In the genomic region with DNA sequence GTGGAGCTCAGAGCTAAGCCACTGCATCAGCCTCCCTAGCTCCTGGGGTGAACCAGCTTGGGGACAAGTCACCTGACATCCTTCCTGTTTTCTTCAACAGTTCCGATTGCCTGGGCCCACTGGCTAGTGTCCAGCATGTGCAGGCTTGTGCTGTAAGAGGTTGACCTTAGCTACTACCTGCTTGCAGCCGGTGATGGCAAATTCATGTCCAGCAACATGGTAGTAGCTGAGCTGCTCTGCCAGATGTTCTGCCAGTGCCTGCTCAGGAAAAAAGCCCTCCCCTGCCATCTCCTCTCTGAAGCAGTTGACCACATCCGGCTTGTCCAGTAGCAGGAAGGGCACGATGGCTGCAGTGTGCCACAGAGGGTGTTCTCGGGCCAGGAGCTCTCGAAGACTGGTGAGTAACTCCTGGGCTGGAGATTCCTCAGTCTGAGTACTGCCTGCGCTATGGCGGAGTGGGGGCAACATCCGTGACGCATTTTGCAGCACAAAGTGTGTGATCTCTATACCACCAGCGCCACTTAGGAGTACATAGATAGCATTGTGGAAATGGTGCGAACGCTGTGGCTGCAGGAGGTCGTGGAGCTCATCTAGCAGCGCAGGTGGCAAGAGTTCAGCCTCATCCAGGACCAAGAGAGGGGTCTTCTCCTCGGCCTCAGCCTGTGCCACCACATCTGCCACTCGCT, we compare ENCODE assay signal across 8 mouse cellular contexts. TPM values are rescaled to one million over a fixed set of nuclear protein-coding genes. Genes with fewer than 3 reads are reported as not detected.
DNase-seq lines count a peak whose midpoint lies in the region; ATAC-seq and TF ChIP-seq lines count a peak whose summit lies in the region.

No protein-coding gene starts in this region.

- TF ChIP-seq CTCF in C2C12 (IDR thresholded peaks at IDR 0.05; ENCODE audit: control insufficient read depth, insufficient read depth, insufficient read length) = no peak

- H3K27ac ChIP-seq in heart, embryonic 15.5 days = peak overlapping the region; percentile 82; the same call in 1 of the 2 replicates

- H3K9me3 ChIP-seq in heart, embryonic 15.5 days (replicated peaks) = no peaks in the 10 kb centered on the region

- no peak overlapping the region for H3K4me3 ChIP-seq in C2C12 (ENCODE audit: insufficient read depth, poor library complexity, severe bottlenecking)
- peak overlapping the region; percentile 47 for H3K4me3 ChIP-seq in heart, embryonic 15.5 days

- H3K27me3 ChIP-seq in C2C12 (ENCODE audit: control insufficient read depth, insufficient read depth, insufficient read length) = no peaks in the 10 kb centered on the region
- peaks cover 21% of the 10 kb centered on the region for H3K27me3 ChIP-seq in heart, embryonic 15.5 days

- intact Hi-C loops in gastrocnemius, postnatal 36 days (cut with DNase I) = loop anchor here (2.0 to 5.0 kb wide), 2 partner anchors 78 to 100 kb away; a partner anchor contains a TSS

- H3K9ac ChIP-seq in heart, embryonic 15.5 days = 0 out of 2 replicates have a peak overlapping the region, but pooled peaks have one; percentile 37

- H3K4me2 ChIP-seq in heart, embryonic 15.5 days = peak overlapping the region; percentile 58

- H3ac ChIP-seq in C2C12 (ENCODE audit: control insufficient read depth, insufficient read length, low read depth) = peak overlapping the region; percentile 14

- peaks cover 3% of the 10 kb centered on the region for H3K79me3 ChIP-seq in C2C12 (ENCODE audit: low read depth)

- H3K4me1 ChIP-seq in heart, embryonic 15.5 days (replicated peaks) = peaks cover 45% of the 10 kb centered on the region

- H3K36me3 ChIP-seq in C2C12 (ENCODE audit: control insufficient read depth, insufficient read depth) = peaks cover 14% of the 10 kb centered on the region
- H3K36me3 ChIP-seq in heart, embryonic 15.5 days = peaks cover 5% of the 10 kb centered on the region; the same call in 1 of the 2 replicates

- no peak for ATAC-seq in heart, embryonic 15.5 days (replicated peaks; ENCODE audit: insufficient number of reproducible peaks, insufficient read depth, low FRiP score, low read depth)

- peak; percentile 65 for DNase-seq in 3134 (ENCODE audit: extremely low read depth, insufficient read length, low spot score)
- peak; percentile 40 to 46 for DNase-seq in lung, postnatal 4 days
- no peak for DNase-seq in cerebellum, postnatal 10 days
- no peak for DNase-seq in frontal cortex, adult 2 months (ENCODE audit: extremely low spot score in 1 of 2, low spot score in 1 of 2)
- no peak for DNase-seq in ovary, postnatal 10 days (ENCODE audit: low spot score)
- DNase-seq in gastrocnemius, postnatal 36 days = no peak

- H3K79me2 ChIP-seq in C2C12 (ENCODE audit: control insufficient read depth, insufficient read depth) = peaks cover 30% of the 10 kb centered on the region

- 73% methylated on average over 17 of the region's 17 CpGs for WGBS in heart, embryonic 15.5 days

TF ChIP-seq in C2C12, 6 proteins besides CTCF, POLR2A, EP300 and RAD21:
- TF ChIP-seq MYOD1 (IDR thresholded peaks at IDR 0.05; ENCODE audit: control insufficient read depth, insufficient read length, low read depth) (no peak), MYOG (IDR thresholded peaks at IDR 0.05; ENCODE audit: control insufficient read depth, extremely low read depth, insufficient read length) (no peak), FOSL1 (IDR thresholded peaks at IDR 0.05; ENCODE audit: insufficient read depth, low read length, poor library complexity, severe bottlenecking) (no peak), MAX (IDR thresholded peaks at IDR 0.05) (no peak), USF1 (IDR thresholded peaks at IDR 0.05; ENCODE audit: low read depth) (no peak), CEBPB (IDR thresholded peaks at IDR 0.05; ENCODE audit: low read depth) (no peak)

RNA-seq across cellular contexts. Expression of a gene that starts 2.1 kb away (rescaled TPM):
- 15.5 TPM for polyA plus RNA-seq in C2C12 (2012; fragmentation: generic; extraction: Trizol)
- polyA plus RNA-seq in heart, embryonic 15.5 days (2015; fragmentation: Nextera tagmentation; extraction: Ambion mirVana) = 5.8 and 10.3 TPM in 2 replicates
- 2.6 and 3.0 TPM in 2 replicates for polyA plus RNA-seq in frontal cortex, adult 2 months (2012; rRNA removed)
- 1 to 10 TPM in 1 of 2 experiments, under 1 TPM in 1; 0.54 to 1.2 TPM for total RNA-seq in gastrocnemius, postnatal 36 days (2021)

RNA-seq across cellular contexts. Expression of a gene that starts 14.1 kb away (rescaled TPM):
- polyA plus RNA-seq in C2C12 (2012; fragmentation: generic; extraction: Trizol) = 0.56 TPM
- 17.3 and 19.0 TPM in 2 replicates for polyA plus RNA-seq in heart, embryonic 15.5 days (2015; fragmentation: Nextera tagmentation; extraction: Ambion mirVana)
- 38.7 and 39.1 TPM in 2 replicates for polyA plus RNA-seq in frontal cortex, adult 2 months (2012; rRNA removed)
- 1 to 10 TPM; 5.9 to 6.7 TPM for total RNA-seq in gastrocnemius, postnatal 36 days (2021)

RNA-seq across cellular contexts. Expression of a gene that starts 16.7 kb away (rescaled TPM):
- 47.4 TPM for polyA plus RNA-seq in C2C12 (2012; fragmentation: generic; extraction: Trizol)
- 62.7 and 79.5 TPM in 2 replicates for polyA plus RNA-seq in heart, embryonic 15.5 days (2015; fragmentation: Nextera tagmentation; extraction: Ambion mirVana)
- 60.2 and 65.6 TPM in 2 replicates for polyA plus RNA-seq in frontal cortex, adult 2 months (2012; rRNA removed)
- 10 to 100 TPM; 18.2 to 19.5 TPM for total RNA-seq in gastrocnemius, postnatal 36 days (2021)

RNA-seq across cellular contexts. Expression of a gene that starts 19.8 kb away (rescaled TPM):
- not detected for polyA plus RNA-seq in C2C12 (2012; fragmentation: generic; extraction: Trizol)
- polyA plus RNA-seq in heart, embryonic 15.5 days (2015; fragmentation: Nextera tagmentation; extraction: Ambion mirVana) = not detected in 2 replicates
- polyA plus RNA-seq in frontal cortex, adult 2 months (2012; rRNA removed) = 0.06 and 0.15 TPM in 2 replicates
- total RNA-seq in gastrocnemius, postnatal 36 days (2021) = not detected

RNA-seq across cellular contexts. Expression of a gene that starts 23.9 kb away (rescaled TPM):
- not detected for polyA plus RNA-seq in C2C12 (2012; fragmentation: generic; extraction: Trizol)
- 0.57 and 0.65 TPM in 2 replicates for polyA plus RNA-seq in heart, embryonic 15.5 days (2015; fragmentation: Nextera tagmentation; extraction: Ambion mirVana)
- polyA plus RNA-seq in frontal cortex, adult 2 months (2012; rRNA removed) = 0.16 and 0.19 TPM in 2 replicates
- not detected for total RNA-seq in gastrocnemius, postnatal 36 days (2021)

Comparison
In these comparisons a context has a peak if more than half of its experiments do, and no peak if none do; other contexts are left out.
1. DNase-seq: peak in 3134 (single experiment) and lung, postnatal 4 days (2 of 2); none in cerebellum, postnatal 10 days (0 of 2), frontal cortex, adult 2 months (0 of 2), ovary, postnatal 10 days (single experiment) and gastrocnemius, postnatal 36 days (0 of 2).
2. RNA of a gene that starts 14.1 kb away (polyA plus RNA-seq): 38.7 to 39.1 TPM in frontal cortex, adult 2 months and 17.3 to 19.0 TPM in heart, embryonic 15.5 days; 0.56 TPM in C2C12 (single experiment); every median in the first group is over 10 times any median in the second.